Mouse (Mus musculus): ENCODE data around the gene Esam. TPM values are rescaled to one million over a fixed set of nuclear protein-coding genes. Genes with fewer than 3 reads are reported as not detected.

Esam gene
- 12.3 and 15.7 TPM in 2 replicates for total RNA-seq (2017)

- ATAC-seq (replicated peaks in 1 of 2; ENCODE audit: insufficient read depth in 1 of 2, low FRiP score in 2 of 2, low TSS enrichment in 1 of 2, low read depth in 1 of 2, poor library complexity in 2 of 2, severe bottlenecking in 2 of 2): peak; percentile 7 to 15
Measured at GRCm38 (mm10) chr9:37527396-37528224, at the start of gene Esam. Gene Esam, plus strand, starts transcription at chr9:37528078.

GRCm38 (mm10) chr9:37485146-37485545, 42.7 kb upstream of the Esam start:
- no peak for ATAC-seq (replicated peaks in 1 of 2; ENCODE audit: insufficient read depth in 1 of 2, low FRiP score in 2 of 2, low TSS enrichment in 1 of 2, low read depth in 1 of 2, poor library complexity in 2 of 2, severe bottlenecking in 2 of 2)

- no peak for ATAC-seq (replicated peaks in 1 of 2; ENCODE audit: insufficient read depth in 1 of 2, low FRiP score in 2 of 2, low TSS enrichment in 1 of 2, low read depth in 1 of 2, poor library complexity in 2 of 2, severe bottlenecking in 2 of 2)
Measured at GRCm38 (mm10) chr9:37488041-37488440, 39.8 kb upstream of the Esam start.

GRCm38 (mm10) chr9:37488611-37489396, 39.1 kb upstream of the Esam start, which contains the start of gene Msantd2:
Gene Msantd2, plus strand, starts transcription at chr9:37489319.
- ATAC-seq (replicated peaks in 1 of 2; ENCODE audit: insufficient read depth in 1 of 2, low FRiP score in 2 of 2, low TSS enrichment in 1 of 2, low read depth in 1 of 2, poor library complexity in 2 of 2, severe bottlenecking in 2 of 2): peak; percentile 86 to 89

DNA sequence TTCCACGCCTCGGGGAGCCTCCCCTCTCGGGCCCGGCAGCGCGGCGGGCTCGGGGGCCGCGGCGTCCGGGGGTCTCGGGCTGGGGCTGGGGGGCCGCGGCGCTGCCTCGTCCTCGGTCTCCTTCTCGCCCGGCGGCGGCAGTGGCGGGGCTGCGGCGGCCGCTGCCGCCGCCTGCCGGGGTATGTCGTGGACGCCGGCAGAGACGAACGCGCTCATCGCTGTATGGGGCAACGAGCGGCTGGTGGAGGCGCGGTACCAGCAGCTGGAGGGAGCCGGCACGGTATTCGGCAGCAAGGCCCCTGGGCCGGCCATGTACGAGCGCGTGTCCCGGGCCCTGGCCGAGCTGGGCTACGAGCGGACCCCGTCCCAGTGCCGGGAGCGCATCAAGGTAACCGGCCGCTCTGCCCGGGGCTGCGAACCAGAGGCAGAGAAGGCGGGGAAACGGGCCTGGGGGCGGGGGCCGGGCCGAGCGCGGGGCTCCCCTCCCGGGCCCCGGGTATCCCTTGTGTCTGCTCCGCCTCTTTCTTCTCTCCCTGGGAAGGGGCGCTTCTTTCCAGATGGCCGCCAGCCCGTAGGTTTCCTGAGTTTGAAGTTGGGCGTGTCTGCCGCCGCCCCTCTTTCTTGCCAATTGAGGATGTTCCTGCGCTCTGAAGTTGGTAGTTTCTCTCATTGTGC, 38.3 kb upstream of the Esam start:
- peak; percentile 42 to 59 for ATAC-seq (replicated peaks in 1 of 2; ENCODE audit: insufficient read depth in 1 of 2, low FRiP score in 2 of 2, low TSS enrichment in 1 of 2, low read depth in 1 of 2, poor library complexity in 2 of 2, severe bottlenecking in 2 of 2)

- no peak for ATAC-seq (replicated peaks in 1 of 2; ENCODE audit: insufficient read depth in 1 of 2, low FRiP score in 2 of 2, low TSS enrichment in 1 of 2, low read depth in 1 of 2, poor library complexity in 2 of 2, severe bottlenecking in 2 of 2)
Measured at GRCm38 (mm10) chr9:37495761-37496160, 32.1 kb upstream of the Esam start.

- no peak for ATAC-seq (replicated peaks in 1 of 2; ENCODE audit: insufficient read depth in 1 of 2, low FRiP score in 2 of 2, low TSS enrichment in 1 of 2, low read depth in 1 of 2, poor library complexity in 2 of 2, severe bottlenecking in 2 of 2)
Measured at GRCm38 (mm10) chr9:37496325-37496724, 31.6 kb upstream of the Esam start.

DNA sequence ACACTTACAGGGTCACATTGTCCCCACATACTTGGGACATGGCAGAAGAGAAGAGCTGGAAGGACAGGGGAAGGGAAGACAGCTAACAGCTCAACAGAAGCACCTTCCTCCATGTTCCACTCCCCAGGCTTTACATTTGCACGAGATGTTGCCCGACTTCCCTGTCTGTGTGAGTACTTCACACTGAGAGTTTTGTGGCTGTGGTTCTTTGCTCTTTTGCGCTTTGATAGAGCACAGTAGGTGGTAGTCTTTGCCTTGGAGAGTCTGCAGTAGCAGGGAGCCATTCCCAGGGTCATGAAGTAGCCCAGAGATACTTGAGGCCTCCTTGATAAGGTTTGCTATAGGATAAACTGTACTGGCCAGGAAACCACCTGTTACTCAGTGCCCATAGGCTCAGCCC, 27.7 kb upstream of the Esam start:
- no peak for ATAC-seq (replicated peaks in 1 of 2; ENCODE audit: insufficient read depth in 1 of 2, low FRiP score in 2 of 2, low TSS enrichment in 1 of 2, low read depth in 1 of 2, poor library complexity in 2 of 2, severe bottlenecking in 2 of 2)

DNA sequence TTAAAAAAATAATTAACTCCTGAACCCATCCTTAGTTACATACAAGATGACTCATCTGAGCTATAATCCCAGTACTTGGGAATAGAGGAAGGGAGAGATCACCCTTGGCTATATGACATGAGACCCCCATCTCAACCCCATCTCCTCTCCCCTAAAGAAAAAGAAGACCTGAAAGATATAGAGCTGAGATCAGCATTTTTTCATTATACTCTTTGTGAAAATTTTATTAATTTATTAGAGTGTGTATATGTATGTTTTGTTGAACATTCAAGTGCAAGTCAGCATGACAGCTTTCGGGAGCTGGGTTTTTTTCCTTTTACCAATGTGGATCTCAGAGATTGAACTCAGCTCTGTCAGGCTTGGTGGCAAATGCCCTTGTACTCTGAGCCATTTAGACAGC, 26.7 kb upstream of the Esam start:
- ATAC-seq (replicated peaks in 1 of 2; ENCODE audit: insufficient read depth in 1 of 2, low FRiP score in 2 of 2, low TSS enrichment in 1 of 2, low read depth in 1 of 2, poor library complexity in 2 of 2, severe bottlenecking in 2 of 2): no peak

DNA sequence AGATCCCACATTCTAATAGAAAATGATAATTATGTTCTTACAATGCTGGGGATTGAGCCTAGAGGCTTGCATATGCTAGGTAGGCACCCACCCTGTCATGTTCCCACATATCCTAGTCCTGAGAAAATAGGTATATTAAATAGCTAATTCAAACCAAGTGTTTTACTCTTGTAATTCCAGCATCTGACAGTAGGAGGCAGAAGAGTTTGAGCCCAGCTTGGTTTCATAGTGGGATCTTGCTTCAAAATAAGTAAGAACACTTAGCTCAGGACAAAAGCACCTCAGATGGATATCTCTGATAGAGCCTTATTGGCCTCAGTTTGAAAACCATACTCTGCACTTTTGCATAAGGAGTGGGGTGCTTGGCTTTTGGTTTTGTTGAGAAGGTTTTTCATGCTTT, 23.5 kb upstream of the Esam start:
- ATAC-seq (replicated peaks in 1 of 2; ENCODE audit: insufficient read depth in 1 of 2, low FRiP score in 2 of 2, low TSS enrichment in 1 of 2, low read depth in 1 of 2, poor library complexity in 2 of 2, severe bottlenecking in 2 of 2): no peak

- no peak for ATAC-seq (replicated peaks in 1 of 2; ENCODE audit: insufficient read depth in 1 of 2, low FRiP score in 2 of 2, low TSS enrichment in 1 of 2, low read depth in 1 of 2, poor library complexity in 2 of 2, severe bottlenecking in 2 of 2)
Measured at GRCm38 (mm10) chr9:37506023-37506422, 21.9 kb upstream of the Esam start.

GRCm38 (mm10) chr9:37512097-37512496, 15.8 kb upstream of the Esam start:
- ATAC-seq (replicated peaks in 1 of 2; ENCODE audit: insufficient read depth in 1 of 2, low FRiP score in 2 of 2, low TSS enrichment in 1 of 2, low read depth in 1 of 2, poor library complexity in 2 of 2, severe bottlenecking in 2 of 2): 0 out of 4 replicates have a peak, but pooled peaks of 1 of the 2 experiments have one; percentile 27

GRCm38 (mm10) chr9:37514456-37514855, 13.4 kb upstream of the Esam start:
- ATAC-seq (replicated peaks in 1 of 2; ENCODE audit: insufficient read depth in 1 of 2, low FRiP score in 2 of 2, low TSS enrichment in 1 of 2, low read depth in 1 of 2, poor library complexity in 2 of 2, severe bottlenecking in 2 of 2): no peak

DNA sequence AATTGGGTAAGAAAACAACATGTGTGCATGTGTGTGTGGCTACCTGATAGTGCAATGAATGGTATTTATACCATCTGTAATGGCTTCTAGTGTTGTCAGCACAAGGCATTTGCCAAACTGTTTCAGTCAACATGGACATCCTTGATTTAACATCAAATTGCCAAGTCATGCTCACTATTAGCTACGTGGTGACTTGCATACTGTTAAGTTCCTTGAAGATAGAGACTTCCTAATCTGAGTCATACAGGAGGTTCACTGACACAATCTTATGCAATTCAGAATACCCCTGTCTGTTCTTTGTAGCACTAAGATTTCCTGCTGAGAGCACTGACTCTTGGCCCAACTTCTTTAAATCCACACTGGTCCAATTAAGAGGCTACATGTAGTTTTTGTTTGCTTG, 10.4 kb upstream of the Esam start:
- peak; percentile 84 to 94 for ATAC-seq (replicated peaks in 1 of 2; ENCODE audit: insufficient read depth in 1 of 2, low FRiP score in 2 of 2, low TSS enrichment in 1 of 2, low read depth in 1 of 2, poor library complexity in 2 of 2, severe bottlenecking in 2 of 2)

- no peak for ATAC-seq (replicated peaks in 1 of 2; ENCODE audit: insufficient read depth in 1 of 2, low FRiP score in 2 of 2, low TSS enrichment in 1 of 2, low read depth in 1 of 2, poor library complexity in 2 of 2, severe bottlenecking in 2 of 2)
Measured at GRCm38 (mm10) chr9:37518991-37519390, 8.9 kb upstream of the Esam start.

- no peak for ATAC-seq (replicated peaks in 1 of 2; ENCODE audit: insufficient read depth in 1 of 2, low FRiP score in 2 of 2, low TSS enrichment in 1 of 2, low read depth in 1 of 2, poor library complexity in 2 of 2, severe bottlenecking in 2 of 2)
Measured at GRCm38 (mm10) chr9:37519995-37520394, 7.9 kb upstream of the Esam start.

DNA sequence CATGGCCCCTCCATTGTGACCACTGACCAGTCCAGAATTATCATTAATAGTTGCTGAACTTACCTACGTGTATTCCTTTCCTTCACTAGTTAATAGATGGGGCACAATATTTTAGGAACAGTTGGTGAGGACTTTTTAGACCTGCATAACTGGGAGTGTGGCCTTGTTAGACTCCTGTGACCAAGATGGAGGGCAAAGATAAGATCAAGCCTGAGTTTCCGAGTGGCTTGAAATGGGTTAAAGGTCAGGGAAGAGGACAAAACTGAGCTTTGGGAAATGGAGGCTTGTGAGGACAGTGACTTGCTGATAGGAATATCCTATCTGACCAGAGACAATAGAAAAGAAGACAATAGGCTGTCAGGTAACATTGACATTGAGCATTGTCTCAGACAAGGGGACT, 2.4 kb upstream of the Esam start:
- ATAC-seq (replicated peaks in 1 of 2; ENCODE audit: insufficient read depth in 1 of 2, low FRiP score in 2 of 2, low TSS enrichment in 1 of 2, low read depth in 1 of 2, poor library complexity in 2 of 2, severe bottlenecking in 2 of 2): no peak

All from hematopoietic stem cell, adult 5-6 weeks (primary cell).